Mouse (Mus musculus) spleen, adult 2 months (tissue): ENCODE measurements around the gene Nfia.

ENCODE experiments used
- CTCF ChIP-seq: fragments of 200-500 bp; IDR thresholded peaks from 2 replicates; pipeline ENCODE4 v1.5.1; 2011; ENCODE audit warnings: mild to moderate bottlenecking, inconsistent platforms; ENCODE audit not compliant: insufficient read depth, insufficient read length, insufficient replicate concordance; ENCODE audit errors: extremely low read depth
- POLR2A ChIP-seq: fragments of 200-500 bp; IDR thresholded peaks from 2 replicates; pipeline ENCODE4 v1.6.1; 2011; ENCODE audit warnings: low read depth, low read length, inconsistent platforms

- no peak for TF ChIP-seq CTCF
- TF ChIP-seq POLR2A: no peak
Observed at GRCm38 (mm10) chr4:98058182-98058581, 285.6 kb downstream of the Nfia start.
